Comparison of ENCODE assay signal across 8 mouse cellular contexts in genomic region chr4:138325466-138326076, GRCm38 (mm10). TPM values are rescaled to one million over a fixed set of nuclear protein-coding genes. Genes with fewer than 3 reads are reported as not detected.
DNase-seq lines count a peak whose midpoint lies in the region; ATAC-seq lines count a peak whose summit lies in the region.

No protein-coding gene starts in this region.

- peaks cover 9% of the 10 kb centered on the region for H3K4me1 ChIP-seq in intestine, embryonic 14.5 days (replicated peaks; ENCODE audit: control insufficient read depth, insufficient read depth, low read length)

- H3K27ac ChIP-seq in intestine, embryonic 14.5 days (ENCODE audit: low read depth) = peak overlapping the region; percentile 94

- peak overlapping the region; percentile 81 for H3K4me3 ChIP-seq in intestine, embryonic 14.5 days (ENCODE audit: low read depth, low read length)

- peak overlapping the region; percentile 89 for H3K9ac ChIP-seq in intestine, embryonic 14.5 days (ENCODE audit: low read length)

- intact Hi-C loops in gastrocnemius, postnatal 14 days (cut with DNase I; ENCODE audit: low total_unique reads) = loop anchor here (5.0 kb wide), 1 partner anchor 97 kb away; no protein-coding TSS in a partner anchor
- intact Hi-C loops in left cerebral cortex, postnatal 14 days (cut with DNase I) = loop anchor here (2.0 to 10.0 kb wide), 2 partner anchors 53 to 529 kb away; no protein-coding TSS in a partner anchor

- WGBS in intestine, embryonic 14.5 days = under 1% methylated on average over 38 of the region's 45 CpGs

- no peaks in the 10 kb centered on the region for H3K9me3 ChIP-seq in intestine, embryonic 14.5 days (ENCODE audit: control insufficient read depth, low read length)

- ATAC-seq in intestine, embryonic 14.5 days (replicated peaks; ENCODE audit: low FRiP score, low TSS enrichment, low read depth) = peak; percentile 85

- DNase-seq in adrenal gland, adult 18-20 months (ENCODE audit: low spot score in 2 of 2) = peak; percentile 97 to 98
- DNase-seq in embryo, embryonic 10.5 days (ENCODE audit: low spot score) = peak; percentile 93
- DNase-seq in gastrocnemius, postnatal 14 days = peak; percentile 99
- DNase-seq in intestine, embryonic 14.5 days (ENCODE audit: low spot score) = peak; percentile 97
- DNase-seq in left cerebral cortex, postnatal 14 days (ENCODE audit: low spot score in 2 of 2) = peak; percentile 84 to 90
- DNase-seq in mesoderm, embryonic 11.5 days (ENCODE audit: low read depth, low spot score) = peak; percentile 87
- DNase-seq in right cerebral cortex, postnatal 25 days = peak; percentile 90
- DNase-seq in urinary bladder, postnatal 36 days (ENCODE audit: low spot score in 2 of 2) = peak; percentile 97

- H3K4me2 ChIP-seq in intestine, embryonic 14.5 days (ENCODE audit: low read length) = peak overlapping the region; percentile 45

- H3K27me3 ChIP-seq in intestine, embryonic 14.5 days (replicated peaks; ENCODE audit: control insufficient read depth, insufficient read depth, low read length) = no peaks in the 10 kb centered on the region

- peaks cover under 1% of the 10 kb centered on the region; the same call in 1 of the 2 replicates for H3K36me3 ChIP-seq in intestine, embryonic 14.5 days (ENCODE audit: control insufficient read depth, insufficient read depth, low read length)

RNA-seq across cellular contexts. Expression of gene Pink1, which starts 0.5 kb away (rescaled TPM):
- 100 to 1,000 TPM; 193 to 198 TPM for total RNA-seq in adrenal gland, adult 18-20 months (2021)
- total RNA-seq in gastrocnemius, postnatal 14 days (2021) = 100 to 1,000 TPM; 259 to 277 TPM
- polyA plus RNA-seq in intestine, embryonic 14.5 days (2014; fragmentation: Nextera tagmentation; extraction: Ambion mirVana) = 19.3 and 20.5 TPM in 2 replicates
- total RNA-seq in left cerebral cortex, postnatal 14 days (2021) = 100 to 1,000 TPM; 181 to 190 TPM

RNA-seq across cellular contexts. Expression of gene Ddost, which starts 21.0 kb away (rescaled TPM):
- total RNA-seq in adrenal gland, adult 18-20 months (2021) = 100 to 1,000 TPM; 115 to 119 TPM
- total RNA-seq in gastrocnemius, postnatal 14 days (2021) = 10 to 100 TPM; 51.0 to 59.3 TPM
- polyA plus RNA-seq in intestine, embryonic 14.5 days (2014; fragmentation: Nextera tagmentation; extraction: Ambion mirVana) = 348 and 351 TPM in 2 replicates
- 100 to 1,000 TPM in 1 of 2 experiments, 10 to 100 TPM in 1; 96.9 to 101 TPM for total RNA-seq in left cerebral cortex, postnatal 14 days (2021)

RNA-seq across cellular contexts. Expression of gene Cda, which starts 42.2 kb away (rescaled TPM):
- total RNA-seq in adrenal gland, adult 18-20 months (2021) = 10 to 100 TPM in 1 of 2 experiments, 1 to 10 TPM in 1; 8.9 to 10.0 TPM
- 1 to 10 TPM in 1 of 2 experiments, under 1 TPM in 1; 0.55 to 1.9 TPM for total RNA-seq in gastrocnemius, postnatal 14 days (2021)
- polyA plus RNA-seq in intestine, embryonic 14.5 days (2014; fragmentation: Nextera tagmentation; extraction: Ambion mirVana) = 12.3 and 17.5 TPM in 2 replicates
- 1 to 10 TPM; 3.3 to 4.1 TPM for total RNA-seq in left cerebral cortex, postnatal 14 days (2021)

Comparison
In these comparisons a context has a peak if more than half of its experiments do, and no peak if none do; other contexts are left out.
1. Peak in every context shown above with its lines: DNase-seq, ATAC-seq, H3K4me3 ChIP-seq and H3K27ac ChIP-seq.